Mouse (Mus musculus) forebrain, embryonic 15.5 days (tissue): ENCODE data around the gene Gemin7. TPM values are rescaled to one million over a fixed set of nuclear protein-coding genes. Genes with fewer than 3 reads are reported as not detected.

Source experiments
- ATAC-seq: fragments of 200-750 bp; cut with Nextera tagmentation; replicated peaks from 2 replicates; pipeline ENCODE4 v1.8.0; 2017; ENCODE audit warnings: mild to moderate bottlenecking, moderate TSS enrichment, moderate library complexity
- H3K27ac ChIP-seq: fragments of 300-500 bp; sonication (generic); replicated peaks from 2 replicates; pipeline ENCODE4 v1.5.1; 2015; ENCODE audit warnings: mild to moderate bottlenecking, inconsistent platforms
- H3K27me3 ChIP-seq: fragments of 300-500 bp; sonication (generic); 2 replicates; pipeline ENCODE4 v1.6.1; 2015; ENCODE audit warnings: inconsistent platforms
- H3K36me3 ChIP-seq: fragments of 300-500 bp; sonication (generic); 2 replicates; pipeline ENCODE4 v1.6.1; 2015; ENCODE audit warnings: mild to moderate bottlenecking, inconsistent platforms
- H3K4me1 ChIP-seq: fragments of 300-500 bp; sonication (generic); 2 replicates; pipeline ENCODE4 v1.6.1; 2015; ENCODE audit warnings: inconsistent platforms
- H3K4me2 ChIP-seq: fragments of 300-500 bp; sonication (generic); replicated peaks from 2 replicates; pipeline ENCODE4 v1.6.1; 2015; ENCODE audit warnings: mild to moderate bottlenecking, inconsistent platforms
- H3K4me3 ChIP-seq: fragments of 300-500 bp; sonication (generic); 2 replicates; pipeline ENCODE4 v1.5.1; 2015; ENCODE audit warnings: mild to moderate bottlenecking, inconsistent platforms
- H3K9ac ChIP-seq: fragments of 300-500 bp; sonication (generic); replicated peaks from 2 replicates; pipeline ENCODE4 v1.6.1; 2015; ENCODE audit warnings: mild to moderate bottlenecking, inconsistent platforms
- H3K9me3 ChIP-seq: fragments of 300-500 bp; sonication (generic); 2 replicates; pipeline ENCODE4 v1.6.1; 2016; ENCODE audit warnings: inconsistent platforms
- WGBS: fragments of 180-500 bp; shearing (Covaris S2); methylation state at CpG from one replicate; pipeline ENCODE4 v1.1.7; 2015; ENCODE audit warnings: mixed read lengths; 5-methylcytosine and 5-hydroxymethylcytosine counted together
- polyA plus RNA-seq: library from polyadenylated mRNA; unstranded; fragments of >200 nt; fragmentation: Nextera tagmentation; extraction: Ambion mirVana; gene quantifications from 2 replicates; pipeline ENCODE4 v1.2.1, GENCODE M21; 2015

Gemin7 gene
- polyA plus RNA-seq, 1 experiment from 2014 or later: 124 TPM

DNA sequence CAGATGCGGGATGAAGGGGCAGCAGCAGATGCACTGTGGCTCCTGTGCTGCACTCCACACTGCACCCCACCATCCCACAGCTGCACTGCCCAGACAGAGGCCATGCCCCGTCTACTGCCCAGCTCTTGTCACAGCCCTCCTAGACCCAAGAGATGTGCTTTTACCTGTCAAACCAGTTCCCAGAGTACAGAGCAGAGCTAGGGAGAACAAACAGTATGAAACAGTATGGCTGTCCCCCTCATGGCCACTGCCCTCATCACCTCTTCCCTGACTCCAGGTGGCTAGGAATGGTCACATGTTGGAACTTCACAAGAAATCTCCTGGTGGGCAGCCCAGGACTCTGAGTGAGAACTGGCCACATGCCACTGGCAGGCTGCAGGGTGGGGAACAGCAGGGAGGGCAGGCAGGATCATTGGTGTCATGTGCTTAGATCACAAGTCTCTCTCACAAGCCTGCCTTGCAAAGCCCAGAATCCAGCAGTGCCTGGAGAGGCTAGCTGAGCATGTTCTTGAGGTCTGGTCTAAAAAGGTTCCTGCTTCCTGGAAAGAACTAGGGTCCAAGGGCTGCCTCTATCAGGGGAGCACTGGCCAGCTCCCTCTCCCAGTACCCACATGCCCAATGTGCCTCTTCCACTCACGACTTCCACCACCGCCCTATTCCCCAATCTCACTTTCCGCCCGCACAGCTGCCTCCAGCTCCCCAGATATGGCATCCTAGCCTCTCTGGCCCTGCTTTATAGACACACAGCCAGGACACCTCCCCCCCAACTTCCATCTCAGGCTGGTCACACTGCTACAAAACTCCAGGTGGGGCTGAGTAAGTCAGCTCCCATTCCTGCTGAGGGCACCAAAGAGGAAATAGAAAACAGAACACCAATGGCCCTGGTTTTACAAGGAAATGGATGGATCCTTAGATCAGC, 19.2 kb downstream of the Gemin7 start:
- H3K27me3 ChIP-seq: no peaks in the 10 kb centered on the region
- no peak overlapping the region for H3K9ac ChIP-seq
- H3K4me2 ChIP-seq: no peak overlapping the region
- 0 out of 2 replicates have a peak, but pooled peaks cover 2% of the 10 kb centered on the region for H3K36me3 ChIP-seq
- H3K4me1 ChIP-seq: peaks cover 50% of the 10 kb centered on the region
- 96% methylated on average over 6 of the region's 6 CpGs for WGBS
- ATAC-seq: no peak
- no peak overlapping the region for H3K27ac ChIP-seq
- no peak overlapping the region for H3K4me3 ChIP-seq
- H3K9me3 ChIP-seq: no peaks in the 10 kb centered on the region

DNA sequence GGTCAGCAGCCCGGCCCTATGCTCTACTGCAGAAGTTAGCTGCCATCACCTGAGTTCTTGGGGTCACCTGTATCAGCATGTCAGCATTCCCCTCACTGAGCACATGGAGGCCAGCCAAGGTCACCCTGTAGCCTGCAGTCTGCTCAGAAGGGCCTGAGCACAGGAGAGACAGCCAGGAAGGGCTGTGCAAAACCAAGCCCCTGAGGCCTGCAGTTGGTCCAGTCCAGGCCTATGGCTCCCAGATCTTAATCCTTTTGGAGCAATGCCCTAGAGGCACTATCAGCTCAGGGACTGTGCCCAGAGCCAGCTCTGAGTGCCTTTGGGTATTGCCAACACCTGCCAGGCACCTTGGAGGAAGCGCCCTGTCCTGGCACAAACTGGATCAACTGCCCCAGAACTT, 20.3 kb downstream of the Gemin7 start:
- WGBS: 88% methylated on average over 2 of the region's 2 CpGs

DNA sequence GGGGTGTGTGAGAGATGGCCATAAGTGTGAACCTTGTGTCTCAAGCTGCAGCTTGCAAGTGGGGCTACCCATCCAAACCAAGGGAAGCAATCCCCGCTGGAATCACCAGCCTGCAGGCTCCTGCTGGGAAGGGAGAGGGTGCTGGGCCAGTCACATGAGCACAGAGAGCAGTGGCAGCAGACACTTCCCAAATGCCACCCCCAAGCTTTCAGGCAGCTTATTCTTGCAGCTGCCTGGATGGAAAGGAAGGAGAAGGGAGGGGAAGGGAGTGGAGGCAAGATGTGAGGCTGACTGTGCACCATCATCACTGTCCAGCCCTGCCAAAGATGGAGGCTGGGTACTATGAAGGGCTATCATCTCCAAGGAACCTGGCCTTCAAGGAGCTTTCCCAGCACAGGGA, 23.2 kb downstream of the Gemin7 start:
- 88% methylated on average over 1 of the region's 1 CpGs for WGBS
- H3K4me1 ChIP-seq: peaks cover 22% of the 10 kb centered on the region

More for the DNA sequence above, 20.3 kb downstream of the Gemin7 start:
- H3K9ac ChIP-seq: no peak overlapping the region
- peaks cover 5% of the 10 kb centered on the region; the same call in 1 of the 2 replicates for H3K36me3 ChIP-seq
- H3K4me2 ChIP-seq: no peak overlapping the region
- peaks cover 44% of the 10 kb centered on the region for H3K4me1 ChIP-seq
- no peak overlapping the region for H3K4me3 ChIP-seq
- no peak for ATAC-seq
- H3K9me3 ChIP-seq: no peaks in the 10 kb centered on the region
- H3K27ac ChIP-seq: no peak overlapping the region
- no peaks in the 10 kb centered on the region for H3K27me3 ChIP-seq

DNA sequence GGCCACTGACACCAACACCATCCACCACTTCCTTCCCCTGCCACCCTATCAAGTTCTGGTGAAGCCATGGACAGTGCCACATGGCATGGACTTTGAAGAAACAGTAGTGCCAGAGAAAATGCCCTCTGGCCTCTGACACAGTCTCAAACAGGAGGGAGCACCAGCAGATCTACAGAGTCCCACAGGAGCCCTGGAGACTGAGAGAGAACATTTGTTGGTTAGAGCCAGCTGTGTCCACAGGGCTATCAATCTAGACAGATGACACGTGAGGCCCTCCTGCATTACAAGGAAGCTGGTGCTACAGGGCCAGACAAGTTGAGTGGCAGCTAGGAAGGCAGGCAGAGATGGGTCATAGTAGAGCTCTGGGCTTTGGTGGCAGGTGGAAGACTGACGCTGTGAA, 25.0 kb downstream of the Gemin7 start:
- H3K36me3 ChIP-seq: peaks cover 5% of the 10 kb centered on the region; the same call in 1 of the 2 replicates
- no peak overlapping the region for H3K27ac ChIP-seq
- WGBS: 94% methylated on average over 2 of the region's 2 CpGs
- no peaks in the 10 kb centered on the region for H3K27me3 ChIP-seq
- no peak overlapping the region for H3K9ac ChIP-seq
- no peaks in the 10 kb centered on the region for H3K9me3 ChIP-seq
- 0 out of 2 replicates have a peak, but pooled peaks cover 5% of the 10 kb centered on the region for H3K4me1 ChIP-seq
- no peak overlapping the region for H3K4me3 ChIP-seq
- no peak for ATAC-seq
- H3K4me2 ChIP-seq: no peak overlapping the region

More for the DNA sequence above, 23.2 kb downstream of the Gemin7 start:
- Histone ChIP-seq H3K4me2 (no peak overlapping the region), H3K4me3 (no peak overlapping the region), H3K27me3 (no peaks in the 10 kb centered on the region), H3K9me3 (no peaks in the 10 kb centered on the region), H3K36me3 (peaks cover 5% of the 10 kb centered on the region; the same call in 1 of the 2 replicates), H3K9ac (no peak overlapping the region), H3K27ac (no peak overlapping the region)
- no peak for ATAC-seq

DNA sequence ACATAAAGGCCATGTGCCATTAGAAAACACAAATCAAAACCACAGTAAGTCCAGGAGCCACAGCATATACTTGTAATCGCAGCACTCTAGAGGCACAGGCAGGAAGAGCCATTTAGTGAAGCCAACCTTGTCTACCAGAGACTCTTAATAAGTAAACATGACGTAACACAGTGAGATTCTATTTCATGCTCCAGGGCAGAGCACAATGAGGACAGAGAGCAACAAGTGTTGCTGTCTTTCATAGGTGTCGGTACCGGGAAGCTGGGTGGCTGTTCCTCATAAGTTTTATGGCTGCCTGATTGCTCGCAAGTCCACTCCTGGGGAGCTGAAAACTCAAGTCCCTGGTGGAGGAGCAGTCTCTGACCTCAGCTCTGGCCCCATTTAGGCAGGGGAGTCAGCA, 25.8 kb downstream of the Gemin7 start:
- no peak overlapping the region for H3K4me2 ChIP-seq
- H3K27ac ChIP-seq: no peak overlapping the region
- WGBS: 92% methylated on average over 5 of the region's 5 CpGs
- H3K9ac ChIP-seq: no peak overlapping the region
- no peak for ATAC-seq
- 0 out of 2 replicates have a peak, but pooled peaks cover 2% of the 10 kb centered on the region for H3K4me1 ChIP-seq
- no peak overlapping the region for H3K4me3 ChIP-seq
- no peaks in the 10 kb centered on the region for H3K27me3 ChIP-seq
- H3K9me3 ChIP-seq: no peaks in the 10 kb centered on the region
- peaks cover 5% of the 10 kb centered on the region; the same call in 1 of the 2 replicates for H3K36me3 ChIP-seq

DNA sequence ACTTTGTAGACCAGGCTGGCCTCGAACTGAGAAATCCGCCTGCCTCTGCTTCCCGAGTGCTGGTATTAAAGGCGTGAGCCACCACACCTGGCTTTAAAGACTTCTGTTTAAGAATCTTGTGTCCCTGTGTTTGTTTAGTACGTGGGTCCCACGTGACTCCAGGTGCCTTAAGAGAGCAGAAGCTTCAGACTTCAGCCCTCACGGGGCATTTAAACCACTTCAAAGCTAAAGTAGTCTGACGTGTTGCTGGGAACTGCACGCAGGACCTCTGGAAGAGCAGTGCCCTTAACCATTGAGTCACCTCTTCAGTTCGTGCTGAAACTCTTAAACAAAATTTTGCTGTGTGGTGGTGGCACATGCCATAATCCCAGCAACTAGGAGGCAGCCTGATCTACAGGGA, 28.0 kb downstream of the Gemin7 start:
- no peaks in the 10 kb centered on the region for H3K9me3 ChIP-seq
- H3K4me3 ChIP-seq: no peak overlapping the region
- H3K4me2 ChIP-seq: no peak overlapping the region
- no peak overlapping the region for H3K9ac ChIP-seq
- peaks cover 3% of the 10 kb centered on the region; the same call in 1 of the 2 replicates for H3K36me3 ChIP-seq
- H3K27me3 ChIP-seq: no peaks in the 10 kb centered on the region
- H3K27ac ChIP-seq: no peak overlapping the region
- WGBS: 92% methylated on average over 10 of the region's 10 CpGs
- H3K4me1 ChIP-seq: peaks cover 12% of the 10 kb centered on the region; the same call in 1 of the 2 replicates
- no peak for ATAC-seq

DNA sequence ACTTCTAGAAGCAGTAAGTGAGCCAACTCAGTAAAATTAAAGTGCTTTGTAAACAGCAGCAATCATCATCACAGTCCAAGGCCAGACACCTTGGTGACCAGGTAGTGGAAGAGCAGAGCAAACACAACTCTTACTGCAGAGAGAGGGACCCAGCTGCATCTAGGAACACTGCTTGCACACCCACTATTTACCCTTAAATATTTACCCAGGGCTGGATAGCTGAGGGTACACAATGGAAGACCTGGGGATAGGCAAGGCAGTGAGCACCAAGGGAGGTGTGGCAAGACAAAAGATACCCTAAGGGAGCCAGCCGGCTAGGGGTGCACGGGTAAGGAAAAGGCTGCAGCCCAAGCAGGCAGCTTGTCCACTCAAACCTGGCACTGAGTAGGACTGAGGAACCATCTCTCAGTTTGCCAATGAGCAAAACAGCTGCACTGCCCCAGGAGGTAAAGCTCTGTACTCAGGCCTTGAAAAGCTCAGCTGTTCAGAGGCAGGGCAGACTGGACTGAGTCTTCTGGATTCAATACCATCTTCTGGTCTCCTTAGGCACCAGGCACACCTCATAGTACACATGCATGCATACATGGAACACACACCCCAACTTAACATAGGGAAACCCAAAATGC, 29.9 kb downstream of the Gemin7 start:
- H3K4me2 ChIP-seq: no peak overlapping the region
- ATAC-seq: no peak
- 60% methylated on average over 2 of the region's 2 CpGs for WGBS
- no peak overlapping the region for H3K9ac ChIP-seq
- no peaks in the 10 kb centered on the region for H3K27me3 ChIP-seq
- H3K27ac ChIP-seq: no peak overlapping the region
- no peak overlapping the region for H3K4me3 ChIP-seq
- no peaks in the 10 kb centered on the region for H3K9me3 ChIP-seq
- peaks cover under 1% of the 10 kb centered on the region; the same call in 1 of the 2 replicates for H3K36me3 ChIP-seq
- H3K4me1 ChIP-seq: peaks cover 19% of the 10 kb centered on the region

DNA sequence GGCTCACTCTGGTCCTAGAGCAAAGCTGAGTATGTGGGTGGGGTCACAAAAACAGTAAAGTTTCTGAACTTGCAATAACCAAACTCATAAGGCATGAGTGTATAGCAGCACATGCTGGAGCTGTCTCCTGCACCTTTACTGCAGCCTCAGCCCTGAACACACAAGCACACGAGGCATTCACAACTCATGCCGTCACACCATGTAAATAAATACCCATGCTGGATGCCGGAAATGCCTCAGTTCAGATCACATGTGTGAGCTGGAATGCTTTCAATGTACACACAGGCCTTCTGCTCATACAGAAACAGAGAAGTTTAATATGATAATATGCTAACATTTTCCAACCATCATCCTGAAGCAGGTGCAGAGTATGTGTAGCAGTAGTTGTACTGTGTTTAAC, 31.4 kb downstream of the Gemin7 start:
- Histone ChIP-seq H3K36me3 (no peaks in the 10 kb centered on the region), H3K4me3 (no peak overlapping the region), H3K9ac (no peak overlapping the region), H3K9me3 (no peaks in the 10 kb centered on the region), H3K4me2 (no peak overlapping the region), H3K27ac (no peak overlapping the region), H3K4me1 (peaks cover 33% of the 10 kb centered on the region), H3K27me3 (no peaks in the 10 kb centered on the region)
- ATAC-seq: no peak
- 66% methylated on average over 3 of the region's 3 CpGs for WGBS

DNA sequence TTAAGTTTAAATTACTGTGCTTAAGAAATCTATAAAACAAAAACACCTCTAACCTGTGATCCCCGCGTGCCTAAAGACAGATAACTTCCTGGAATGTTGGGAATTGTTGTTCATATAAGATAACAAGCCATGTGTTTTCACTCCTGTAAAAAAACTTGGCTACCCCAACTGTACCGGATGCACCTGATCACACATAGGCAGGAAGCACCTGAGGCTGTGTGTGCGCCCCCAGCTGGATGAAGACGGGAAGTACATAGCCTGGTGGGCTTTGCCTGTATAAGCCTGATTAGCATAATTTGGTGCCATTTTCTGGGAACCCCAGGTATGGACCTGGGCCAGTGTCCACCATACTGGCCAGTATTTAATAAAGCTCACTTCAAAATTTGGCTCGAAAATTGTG, 33.8 kb downstream of the Gemin7 start:
- Histone ChIP-seq H3K4me3 (no peak overlapping the region), H3K36me3 (no peaks in the 10 kb centered on the region), H3K4me1 (peaks cover 35% of the 10 kb centered on the region), H3K27me3 (no peaks in the 10 kb centered on the region), H3K4me2 (no peak overlapping the region), H3K9ac (no peak overlapping the region), H3K9me3 (no peaks in the 10 kb centered on the region), H3K27ac (no peak overlapping the region)
- no peak for ATAC-seq
- WGBS: 56% methylated on average over 6 of the region's 6 CpGs

DNA sequence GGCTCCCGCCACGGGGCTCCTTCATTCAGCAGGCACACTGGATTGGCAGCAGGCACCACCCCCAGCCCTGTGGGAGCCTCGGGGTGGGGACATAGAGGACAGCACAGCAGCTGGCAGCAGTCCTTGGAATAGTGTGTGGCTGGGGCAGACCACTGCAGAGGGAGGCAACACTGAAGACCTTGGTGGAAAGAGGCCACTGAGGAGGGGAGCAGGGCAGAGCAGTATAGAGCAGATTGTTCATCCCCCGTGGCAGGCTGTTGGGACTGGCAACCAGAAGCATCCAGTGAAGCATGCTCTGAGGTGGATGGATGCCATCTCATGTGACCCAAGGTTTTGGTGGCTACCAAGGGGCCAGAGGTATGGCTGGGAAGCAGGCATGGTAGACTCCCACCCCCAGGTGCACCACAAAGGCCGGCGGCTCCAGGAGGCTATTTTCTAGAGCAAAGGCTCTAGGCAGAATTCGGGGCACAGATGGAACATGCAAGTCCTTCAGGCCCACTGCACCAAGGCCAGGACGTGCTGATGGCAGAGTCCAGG, 35.2 kb downstream of the Gemin7 start:
- peaks cover 35% of the 10 kb centered on the region for H3K4me1 ChIP-seq
- H3K36me3 ChIP-seq: no peaks in the 10 kb centered on the region
- peak overlapping the region; percentile 75 for H3K27ac ChIP-seq
- peak; percentile 86 for ATAC-seq
- no peaks in the 10 kb centered on the region for H3K9me3 ChIP-seq
- H3K4me3 ChIP-seq: no peak overlapping the region
- no peak overlapping the region for H3K9ac ChIP-seq
- 47% methylated on average over 8 of the region's 8 CpGs for WGBS
- no peaks in the 10 kb centered on the region for H3K27me3 ChIP-seq
- no peak overlapping the region for H3K4me2 ChIP-seq

DNA sequence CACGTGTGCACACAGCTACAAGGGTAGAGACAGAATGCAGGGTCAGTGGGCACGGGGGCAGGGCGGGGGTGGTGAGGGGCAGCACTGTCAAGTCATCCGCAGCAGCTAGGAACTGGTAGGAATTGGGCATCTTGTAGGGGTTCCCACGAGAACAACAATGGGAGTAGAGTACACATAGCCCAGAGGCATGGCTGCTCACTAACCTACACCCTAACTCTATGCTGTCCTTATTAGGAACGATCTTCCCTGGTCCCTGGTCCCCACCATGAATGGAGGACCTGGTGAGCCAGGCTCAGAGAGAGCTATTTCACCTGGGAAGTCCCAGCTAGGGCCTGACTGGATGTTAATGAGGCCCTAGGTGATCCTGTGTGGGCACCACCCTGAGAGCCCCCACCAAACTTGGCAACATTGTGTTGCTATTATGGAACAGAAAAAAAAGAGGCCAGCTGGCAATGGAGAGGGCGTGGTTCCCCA, 35.7 kb downstream of the Gemin7 start:
- Histone ChIP-seq H3K4me3 (no peak overlapping the region), H3K9me3 (no peaks in the 10 kb centered on the region), H3K27ac (peak overlapping the region; percentile 75), H3K27me3 (no peaks in the 10 kb centered on the region), H3K4me1 (peaks cover 34% of the 10 kb centered on the region), H3K9ac (no peak overlapping the region), H3K36me3 (no peaks in the 10 kb centered on the region), H3K4me2 (no peak overlapping the region)
- peak; percentile 54 for ATAC-seq
- WGBS: 58% methylated on average over 7 of the region's 7 CpGs
